Mouse (Mus musculus) naive thymus-derived CD4-positive, alpha-beta T cell, adult 2 months (primary cell): ENCODE results near the gene Ankrd33.
A peak's percentile ranks its signal among the peaks of the same experiment; 100 is the strongest.

Experiments
- DNase-seq: peaks from one replicate; pipeline ENCODE4 v3.0.0-alpha.2; 2011; ENCODE audit warnings: low read depth

Gene Ankrd33

GRCm38 (mm10) chr15:101115511-101116110 is at the start of gene Ankrd33:
Ankrd33 (plus strand) TSS chr15:101115755.
- DNase-seq = no peak

- DNase-seq = no peak
Measured at GRCm38 (mm10) chr15:101066364-101066847, 49.1 kb upstream of the Ankrd33 start.

GRCm38 (mm10) chr15:101066920-101067696 is 48.4 kb upstream of the Ankrd33 start:
- DNase-seq = no peak

- no peak for DNase-seq
Measured at GRCm38 (mm10) chr15:101068029-101068428, 47.5 kb upstream of the Ankrd33 start.

GRCm38 (mm10) chr15:101068671-101069070 is 46.9 kb upstream of the Ankrd33 start:
- no peak for DNase-seq

GRCm38 (mm10) chr15:101069641-101070190 is 45.8 kb upstream of the Ankrd33 start:
- no peak for DNase-seq

GRCm38 (mm10) chr15:101070762-101071161 is 44.8 kb upstream of the Ankrd33 start:
- no peak for DNase-seq

GRCm38 (mm10) chr15:101072736-101073135 is 42.8 kb upstream of the Ankrd33 start:
- DNase-seq = no peak

GRCm38 (mm10) chr15:101074067-101074466 is 41.5 kb upstream of the Ankrd33 start:
- DNase-seq = no peak

GRCm38 (mm10) chr15:101075150-101075549 is 40.4 kb upstream of the Ankrd33 start:
- no peak for DNase-seq

- DNase-seq = no peak
Measured at GRCm38 (mm10) chr15:101075656-101076055, 39.9 kb upstream of the Ankrd33 start.

GRCm38 (mm10) chr15:101076071-101077000 is 39.2 kb upstream of the Ankrd33 start:
- no peak for DNase-seq

GRCm38 (mm10) chr15:101077001-101077812 is 38.3 kb upstream of the Ankrd33 start:
- peak; percentile 11 for DNase-seq

GRCm38 (mm10) chr15:101077813-101078730 is 37.5 kb upstream of the Ankrd33 start, which contains the start of gene Fignl2:
Fignl2 (minus strand) TSS chr15:101078567.
- DNase-seq = no peak

- DNase-seq = peak; percentile 27
Measured at GRCm38 (mm10) chr15:101078731-101079156, 36.8 kb upstream of the Ankrd33 start.

GRCm38 (mm10) chr15:101080031-101080520 is 35.5 kb upstream of the Ankrd33 start:
- no peak for DNase-seq

- DNase-seq = no peak
Measured at GRCm38 (mm10) chr15:101081035-101081548, 34.5 kb upstream of the Ankrd33 start.

GRCm38 (mm10) chr15:101082236-101082635 is 33.3 kb upstream of the Ankrd33 start:
- DNase-seq = no peak

- no peak for DNase-seq
Measured at GRCm38 (mm10) chr15:101084499-101084898, 31.1 kb upstream of the Ankrd33 start.
